Mouse (Mus musculus): ENCODE results near the gene Olfr345. TPM values are rescaled to one million over a fixed set of nuclear protein-coding genes. Genes with fewer than 3 reads are reported as not detected.

Gene Olfr345
- not detected in 2 replicates for polyA plus RNA-seq (2012; rRNA removed)

- no peak for TF ChIP-seq CTCF (conservative IDR thresholded peaks at IDR 0.05; ENCODE audit: insufficient read depth, insufficient read length, low read depth, low read length)
- no peak for TF ChIP-seq POLR2A (IDR thresholded peaks at IDR 0.05; ENCODE audit: low read depth, low read length)
- Histone ChIP-seq H3K36me3 (ENCODE audit: control insufficient read depth, insufficient read depth, low read length) (no peaks in the 10 kb centered on the region), H3K4me1 (ENCODE audit: control insufficient read depth, insufficient read depth, low read length) (no peaks in the 10 kb centered on the region), H3K27ac (ENCODE audit: insufficient read depth, low read depth, low read length) (no peak within 1 kb of the TSS), H3K4me3 (ENCODE audit: insufficient read depth, low read depth, low read length) (no peak within 1 kb of the TSS), H3K27me3 (replicated peaks; ENCODE audit: control insufficient read depth, insufficient read depth, low read length) (no peaks in the 10 kb centered on the region)
- no peak for DNase-seq
- WGBS: 43% methylated on average over 1 of the region's 1 CpGs
Observed at GRCm38 (mm10) chr2:36639741-36640140, at the start of gene Olfr345. TSS of gene Olfr345 (plus strand) at chr2:36640041.

GRCm38 (mm10) chr2:36685488-36685887 lies 45.6 kb downstream of the Olfr345 start, which contains the start of gene Olfr346:
TSS of gene Olfr346 (plus strand) at chr2:36685788.
- 92% methylated on average over 1 of the region's 1 CpGs for WGBS
- Histone ChIP-seq H3K4me1 (ENCODE audit: control insufficient read depth, insufficient read depth, low read length) (no peaks in the 10 kb centered on the region), H3K4me3 (ENCODE audit: insufficient read depth, low read depth, low read length) (no peak within 1 kb of the TSS), H3K36me3 (ENCODE audit: control insufficient read depth, insufficient read depth, low read length) (no peaks in the 10 kb centered on the region), H3K27ac (ENCODE audit: insufficient read depth, low read depth, low read length) (no peak within 1 kb of the TSS), H3K27me3 (replicated peaks; ENCODE audit: control insufficient read depth, insufficient read depth, low read length) (no peaks in the 10 kb centered on the region)
- TF ChIP-seq POLR2A (IDR thresholded peaks at IDR 0.05; ENCODE audit: low read depth, low read length) (no peak), CTCF (conservative IDR thresholded peaks at IDR 0.05; ENCODE audit: insufficient read depth, insufficient read length, low read depth, low read length) (no peak)
- DNase-seq: no peak

Other genes with a start within 250 kb of the Olfr345 start
- gene Olfr339, start 221.1 kb upstream of the Olfr345 start, polyA plus RNA-seq (2012; rRNA removed): not detected in 2 replicates
- gene Olfr340, start 187.5 kb upstream of the Olfr345 start, polyA plus RNA-seq (2012; rRNA removed): not detected in 2 replicates
- gene Olfr341, start 157.6 kb upstream of the Olfr345 start, polyA plus RNA-seq (2012; rRNA removed): not detected in 2 replicates
- gene Olfr342, start 115.0 kb upstream of the Olfr345 start, polyA plus RNA-seq (2012; rRNA removed): not detected in 2 replicates
- not detected in 2 replicates for gene Olfr344, start 73.4 kb upstream of the Olfr345 start, polyA plus RNA-seq (2012; rRNA removed)
- not detected in 2 replicates for gene Olfr346, start 45.7 kb downstream of the Olfr345 start, polyA plus RNA-seq (2012; rRNA removed)
- gene Olfr347, start 91.9 kb downstream of the Olfr345 start, polyA plus RNA-seq (2012; rRNA removed): not detected in 2 replicates
- not detected in 2 replicates for gene Olfr348, start 144.2 kb downstream of the Olfr345 start, polyA plus RNA-seq (2012; rRNA removed)
- not detected in 2 replicates for gene Olfr50, start 150.5 kb downstream of the Olfr345 start, polyA plus RNA-seq (2012; rRNA removed)
- gene Olfr3, start 177.0 kb downstream of the Olfr345 start, polyA plus RNA-seq (2012; rRNA removed): not detected in 2 replicates
- not detected in 2 replicates for gene Olfr350, start 206.3 kb downstream of the Olfr345 start, polyA plus RNA-seq (2012; rRNA removed)
- gene Olfr351, start 222.6 kb downstream of the Olfr345 start, polyA plus RNA-seq (2012; rRNA removed): not detected in 2 replicates
- not detected in 2 replicates for gene Olfr352, start 228.4 kb downstream of the Olfr345 start, polyA plus RNA-seq (2012; rRNA removed)

Data from kidney, adult 2 months (tissue).